Mouse (Mus musculus): ENCODE measurements at regions not wholly inside any gene's neighbourhood (a gene's known extent, or its start where the extent isn't known, plus 50 kb on each side); places are given as distances from the start of the nearest gene placed in this dataset.

DNA sequence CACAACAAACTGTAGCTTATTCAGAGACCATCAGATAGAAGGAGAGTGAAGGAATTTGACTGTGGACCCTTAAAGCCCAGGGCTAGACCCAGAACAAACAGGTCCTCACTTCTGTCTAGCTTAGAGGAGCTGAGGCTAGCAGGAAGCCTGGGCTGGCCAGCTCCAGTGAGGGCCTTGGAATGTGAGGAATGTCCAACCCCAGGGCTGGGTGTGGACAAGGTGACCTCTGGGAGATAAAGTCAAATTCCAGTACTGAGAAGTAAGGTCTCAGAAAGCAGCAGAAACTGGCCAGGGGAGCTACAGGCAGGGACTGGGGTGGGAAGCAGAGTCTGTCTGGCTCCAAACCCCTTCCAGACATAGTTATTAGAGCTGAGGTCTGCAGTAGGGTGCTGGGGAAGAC, 51.0 kb upstream of the Ssbp3 start:
- peak; percentile 45 to 70 for DNase-seq

DNA sequence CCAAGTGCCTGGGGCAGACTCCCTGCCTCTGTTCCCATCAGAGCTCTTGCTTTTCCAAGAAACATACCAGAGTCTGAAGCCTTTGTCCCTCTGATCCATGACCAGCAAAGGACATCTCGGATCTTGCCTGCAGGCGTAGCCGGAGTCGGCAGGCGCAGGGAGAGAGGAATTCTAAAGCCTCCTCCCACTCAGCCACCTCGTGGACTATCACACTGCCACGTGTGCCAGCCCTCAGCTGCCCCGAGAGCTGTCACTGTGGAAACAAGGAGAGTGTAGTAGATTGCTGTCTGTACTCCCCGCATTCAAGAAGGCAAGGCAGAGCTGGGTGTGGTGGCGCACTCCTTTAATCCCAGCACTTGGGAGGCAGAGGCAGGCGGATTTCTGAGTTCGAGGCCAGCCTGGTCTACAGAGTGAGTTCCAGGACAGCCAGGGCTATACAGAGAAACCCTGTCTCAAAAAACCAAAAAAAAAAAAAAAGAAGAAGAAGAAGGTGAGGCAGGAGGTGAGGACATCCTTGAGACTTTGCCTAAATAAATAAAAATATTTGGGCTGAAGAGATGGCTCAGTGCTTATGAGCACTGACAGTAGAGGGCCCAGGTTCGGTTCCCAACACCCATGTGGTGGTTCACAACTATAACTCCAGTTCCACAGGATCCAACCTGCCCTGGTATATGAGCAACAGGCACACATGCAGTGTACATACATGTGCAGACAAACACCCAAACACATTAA, 52.0 kb upstream of the Ssbp3 start:
- DNase-seq: peak; percentile 43 to 58

DNA sequence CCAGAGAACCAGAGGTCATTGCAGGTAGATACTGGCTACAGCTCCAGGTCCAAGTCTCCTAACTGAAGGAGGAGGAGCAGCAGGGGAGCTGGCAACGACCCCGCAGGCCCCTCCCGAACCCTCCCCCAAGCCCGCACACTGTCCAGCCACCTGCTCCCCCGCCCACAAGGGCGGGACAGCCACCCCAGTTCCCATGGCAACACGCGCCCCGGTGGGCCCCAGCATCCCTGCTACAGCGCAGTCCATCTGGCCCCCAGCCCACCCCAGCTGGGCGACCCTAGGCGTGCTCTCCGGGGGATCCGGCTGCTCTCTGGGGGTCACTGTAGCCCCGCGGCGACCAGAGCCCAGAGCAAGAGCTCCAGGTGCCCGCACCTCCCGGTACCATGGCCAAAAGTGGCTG, 51.0 kb upstream of the Acot11 start:
- DNase-seq: no peak

DNA sequence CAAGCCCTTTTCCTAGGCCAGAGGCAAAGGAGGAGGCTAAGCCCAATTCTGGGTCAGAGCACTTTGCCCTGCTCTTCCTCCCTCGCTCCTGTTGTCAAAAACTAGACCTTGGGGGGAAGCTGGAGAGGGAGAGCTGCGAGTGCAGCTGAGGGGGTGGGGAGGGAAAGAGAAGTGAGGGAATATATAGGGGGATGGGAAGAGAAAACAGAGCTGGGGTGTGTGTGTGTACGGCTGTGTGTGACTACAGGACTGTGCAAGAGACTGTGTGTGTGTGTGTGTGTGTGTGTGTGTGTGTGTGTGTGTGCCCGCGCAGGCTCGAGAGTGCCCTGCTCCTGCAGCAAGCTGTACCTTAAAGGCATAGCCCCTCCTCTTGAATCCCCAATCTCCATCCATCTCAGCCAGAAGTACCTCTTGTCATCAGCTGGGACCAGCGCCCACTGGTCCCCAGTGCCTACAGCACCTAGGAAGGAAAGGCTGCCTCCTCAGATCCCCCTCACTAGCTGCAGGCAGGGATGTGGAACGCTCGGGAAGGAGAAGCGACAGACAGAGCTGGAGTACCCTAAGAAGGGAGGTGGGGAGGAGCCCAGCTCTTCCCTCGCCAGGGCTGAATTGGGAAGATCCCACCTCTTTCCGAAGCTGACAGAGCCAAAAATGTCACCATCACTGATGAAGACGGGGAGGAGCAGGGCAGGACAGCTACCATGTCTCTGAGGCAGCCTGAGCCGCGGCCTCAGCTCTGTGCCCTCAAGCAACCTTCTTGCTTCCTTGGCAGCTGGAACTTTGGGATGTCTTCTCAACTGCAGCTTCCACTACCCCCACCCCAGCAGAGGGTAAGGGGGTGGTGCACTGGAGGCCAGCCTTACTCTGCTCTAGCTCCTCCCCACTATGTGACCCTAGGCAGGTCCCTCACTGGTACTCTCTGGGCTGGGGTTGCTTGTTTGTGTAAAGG, 49.8 kb upstream of the Acot11 start:
- peak; percentile 46 to 53 for DNase-seq

Measured in kidney, postnatal 4 days (tissue).